Mouse (Mus musculus) adipocyte (in vitro differentiated cells): ENCODE data around the gene Tex14.

Experiments
- DNase-seq: peaks from one replicate; pipeline ENCODE4 v3.0.0-alpha.2; 2016; ENCODE audit warnings: low spot score

The Tex14 gene

DNA sequence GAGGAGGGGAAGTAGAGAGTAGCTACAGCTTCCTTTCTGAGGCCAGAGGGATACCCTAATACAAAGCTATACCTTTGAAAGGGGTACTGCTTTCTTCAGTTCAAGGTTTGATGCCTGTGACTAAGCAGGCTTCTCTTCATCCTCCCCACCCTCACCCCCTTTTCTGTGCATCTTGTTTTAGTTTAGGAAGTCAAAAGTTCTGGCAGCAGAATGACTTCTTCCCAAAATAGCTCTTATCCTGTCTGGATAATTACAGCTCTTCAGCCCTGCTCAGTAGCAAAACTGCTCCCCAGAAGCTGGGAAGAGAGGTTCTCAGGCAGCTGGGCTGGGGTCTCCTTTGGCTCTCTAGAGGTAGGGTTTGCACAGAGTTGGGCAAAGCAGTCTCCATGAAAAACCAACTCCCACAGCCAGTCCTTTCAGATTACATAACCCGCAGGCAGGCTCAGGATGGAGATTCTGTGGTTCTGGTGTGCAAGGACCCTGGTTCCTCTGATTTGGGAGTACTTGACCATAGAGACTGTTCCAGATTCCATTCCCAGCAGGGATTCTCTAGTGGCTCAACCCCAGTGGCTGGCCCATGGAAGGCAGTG, 166.6 kb downstream of the Tex14 start:
- DNase-seq = no peak

DNA sequence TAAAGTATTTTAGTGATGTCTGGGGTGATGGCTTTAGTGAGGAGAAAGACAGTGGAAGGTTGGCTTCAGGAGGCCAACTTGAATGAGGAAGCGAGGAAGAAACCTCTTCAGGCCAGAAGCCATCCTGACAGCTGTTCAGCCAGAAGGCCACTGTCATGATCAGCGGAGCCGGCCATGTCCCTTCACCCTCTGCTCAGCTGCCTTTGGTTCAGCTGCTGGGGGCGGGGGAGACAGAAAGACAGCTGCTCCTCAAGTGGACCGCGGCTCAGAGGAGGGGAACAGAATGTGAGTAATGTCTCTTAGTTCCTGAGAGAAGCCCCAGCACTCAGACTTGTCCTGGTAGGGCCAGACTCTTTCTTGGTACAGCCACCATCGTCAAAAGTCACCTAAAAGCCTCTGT, 168.9 kb downstream of the Tex14 start:
- DNase-seq = no peak

GRCm38 (mm10) chr11:87574520-87575180, 169.8 kb downstream of the Tex14 start:
- DNase-seq = no peak

- no peak for DNase-seq
These were observed 172.9 kb downstream of the Tex14 start for GRCm38 (mm10) chr11:87577601-87578248.

DNA sequence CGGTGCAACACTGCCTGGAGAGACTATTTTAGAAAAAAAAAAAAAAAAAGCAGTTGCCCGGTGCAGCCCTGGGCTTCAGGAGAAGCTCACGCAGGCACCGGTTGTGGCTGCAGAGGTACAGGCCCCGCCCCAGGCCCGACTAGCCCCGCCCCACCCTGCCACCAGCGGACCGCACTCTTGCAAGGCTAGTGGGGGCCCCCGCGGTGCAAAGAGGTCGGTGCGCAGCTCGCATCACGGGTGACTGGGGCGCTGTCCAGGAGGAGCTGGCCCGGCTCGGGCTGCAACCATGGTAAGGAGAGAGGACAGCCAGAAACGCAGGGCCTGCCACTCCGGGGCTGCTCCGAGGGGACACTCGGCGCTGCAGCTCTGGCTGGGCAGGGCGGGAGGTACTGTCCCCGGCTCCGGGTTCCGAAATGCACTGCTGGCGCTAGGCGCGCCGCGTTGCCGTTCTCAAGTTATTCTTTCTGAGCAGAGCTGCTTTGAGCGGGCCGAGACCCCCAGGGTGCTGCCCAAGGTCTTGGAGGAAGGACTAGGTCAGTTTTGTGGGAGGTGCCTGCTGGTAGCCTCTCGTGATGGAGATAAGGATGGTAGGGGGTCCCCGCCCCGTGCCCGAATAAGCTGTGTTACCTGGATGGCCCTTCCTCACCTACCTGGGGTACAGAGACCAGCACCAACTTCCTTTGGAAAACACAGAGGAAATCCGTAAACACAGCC, 173.5 kb downstream of the Tex14 start:
- no peak for DNase-seq

GRCm38 (mm10) chr11:87578963-87579601, 174.2 kb downstream of the Tex14 start:
- DNase-seq = no peak

DNA sequence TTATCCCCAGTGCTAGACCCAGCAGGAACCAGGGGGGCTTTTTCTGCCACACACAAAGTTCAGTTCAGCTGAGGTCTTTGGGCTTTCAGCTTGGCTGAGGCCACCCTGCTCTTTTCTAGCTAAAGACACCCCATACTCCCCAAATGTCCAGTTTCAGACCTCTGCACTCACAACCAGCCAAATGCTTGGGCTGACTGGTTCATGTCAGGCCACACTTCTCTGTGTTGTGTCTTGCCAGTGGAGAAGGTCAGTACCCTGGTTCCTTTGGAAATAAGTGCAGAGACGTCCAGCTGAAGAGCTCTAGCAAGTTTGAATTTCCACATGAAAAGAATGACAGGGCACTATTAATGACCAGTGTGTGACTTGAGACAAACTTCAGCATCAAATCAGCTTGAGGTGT, 174.8 kb downstream of the Tex14 start:
- DNase-seq = no peak

DNA sequence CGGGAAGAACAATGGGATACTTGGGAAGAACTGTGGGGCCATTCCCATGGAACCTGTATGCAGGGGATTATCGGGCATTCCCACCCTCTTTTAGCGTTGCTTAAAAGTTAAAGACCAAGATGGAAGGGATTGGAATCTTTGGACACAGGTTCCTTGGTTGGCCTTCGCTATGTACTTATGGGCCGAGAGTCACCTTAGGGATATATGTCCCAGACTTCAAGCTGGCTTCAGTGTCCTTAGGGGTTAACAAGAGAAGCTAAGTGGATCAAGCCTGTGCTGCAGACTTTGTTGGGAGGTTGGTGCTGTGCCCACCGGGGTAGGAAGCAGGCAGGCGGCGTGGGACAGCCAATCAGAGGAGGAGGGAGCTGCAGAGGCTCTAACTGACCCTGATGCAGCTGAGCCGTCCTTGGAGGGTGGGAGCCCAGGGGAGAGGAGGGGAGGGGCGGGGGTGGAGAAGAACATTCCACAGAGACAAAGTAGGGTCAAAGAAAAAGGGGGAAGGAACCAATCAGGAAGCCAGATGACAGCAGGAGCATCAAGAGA, 175.7 kb downstream of the Tex14 start:
- DNase-seq = no peak

- DNase-seq = no peak
These were observed 176.4 kb downstream of the Tex14 start for GRCm38 (mm10) chr11:87581161-87581865.

GRCm38 (mm10) chr11:87581933-87582710, 177.3 kb downstream of the Tex14 start:
- DNase-seq = no peak

- DNase-seq = no peak
These were observed 178.6 kb downstream of the Tex14 start for GRCm38 (mm10) chr11:87583291-87584034.

DNA sequence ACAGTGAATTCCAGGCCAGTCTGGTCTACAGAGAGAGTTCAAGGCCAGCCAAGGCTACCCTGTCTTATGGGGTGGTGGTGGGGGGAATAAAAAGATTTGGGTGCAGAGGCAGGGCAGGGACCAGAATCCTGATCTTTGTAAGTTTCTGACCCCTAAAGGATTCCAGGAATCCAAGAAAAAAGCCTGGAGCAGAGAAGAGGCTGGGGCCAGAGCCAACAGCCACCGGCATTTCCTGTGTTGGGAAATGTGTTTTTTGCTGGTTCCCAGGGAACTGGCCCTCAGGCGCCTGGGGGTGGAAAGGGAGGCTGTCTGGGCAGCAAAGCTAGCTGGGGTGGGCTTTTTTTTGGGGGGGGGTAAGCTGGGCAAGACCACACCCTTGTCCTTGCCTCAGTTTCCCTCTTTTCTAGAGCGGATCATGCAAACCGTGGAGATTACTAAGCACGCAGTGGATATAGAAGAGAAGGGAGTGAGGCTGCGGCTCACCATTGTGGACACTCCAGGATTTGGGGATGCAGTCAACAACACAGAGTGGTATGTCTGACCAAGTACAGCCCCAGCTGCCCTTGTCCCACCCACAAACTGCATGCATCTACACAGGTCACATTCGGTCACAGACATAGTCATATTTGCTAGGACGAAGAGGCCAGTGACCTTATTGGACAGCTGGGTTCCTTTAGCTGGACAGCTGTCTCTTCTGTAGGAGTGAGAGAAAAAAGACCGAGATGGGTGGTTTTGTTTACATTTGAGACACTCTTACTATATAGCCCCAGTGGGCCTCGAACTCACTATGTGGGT, 180.0 kb downstream of the Tex14 start:
- DNase-seq = peak; percentile 80

DNA sequence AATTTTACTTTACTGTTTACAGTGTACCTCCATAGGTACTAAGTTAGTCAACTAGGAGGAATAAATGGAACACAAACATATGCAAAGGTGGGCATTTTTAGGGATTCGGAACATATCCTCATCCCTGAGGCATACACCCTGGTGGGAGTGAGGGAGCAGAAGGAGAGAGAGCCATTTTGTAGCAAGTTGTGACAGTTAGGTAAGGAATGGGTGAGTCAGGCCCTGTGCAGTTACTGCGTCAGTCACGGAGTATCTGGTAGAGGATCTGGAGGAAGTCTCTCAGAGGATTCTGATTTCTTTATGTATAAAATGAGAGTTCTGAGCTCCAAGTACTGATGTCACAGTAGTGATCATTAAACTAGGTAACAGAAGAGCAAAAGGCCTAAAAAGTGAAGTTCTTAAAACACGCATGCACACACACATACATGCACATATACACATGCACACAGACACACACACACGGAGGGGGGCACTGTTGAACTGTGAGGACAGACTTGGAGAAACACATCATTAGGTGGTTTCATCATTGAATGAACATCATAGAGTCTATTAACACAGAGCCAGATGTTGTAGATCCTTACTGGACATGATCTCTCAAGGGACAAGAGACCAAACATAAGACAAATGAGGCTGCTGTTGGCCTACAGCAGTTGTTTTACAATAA, 182.5 kb downstream of the Tex14 start:
- no peak for DNase-seq

GRCm38 (mm10) chr11:87589605-87590004, 184.7 kb downstream of the Tex14 start:
- no peak for DNase-seq

DNA sequence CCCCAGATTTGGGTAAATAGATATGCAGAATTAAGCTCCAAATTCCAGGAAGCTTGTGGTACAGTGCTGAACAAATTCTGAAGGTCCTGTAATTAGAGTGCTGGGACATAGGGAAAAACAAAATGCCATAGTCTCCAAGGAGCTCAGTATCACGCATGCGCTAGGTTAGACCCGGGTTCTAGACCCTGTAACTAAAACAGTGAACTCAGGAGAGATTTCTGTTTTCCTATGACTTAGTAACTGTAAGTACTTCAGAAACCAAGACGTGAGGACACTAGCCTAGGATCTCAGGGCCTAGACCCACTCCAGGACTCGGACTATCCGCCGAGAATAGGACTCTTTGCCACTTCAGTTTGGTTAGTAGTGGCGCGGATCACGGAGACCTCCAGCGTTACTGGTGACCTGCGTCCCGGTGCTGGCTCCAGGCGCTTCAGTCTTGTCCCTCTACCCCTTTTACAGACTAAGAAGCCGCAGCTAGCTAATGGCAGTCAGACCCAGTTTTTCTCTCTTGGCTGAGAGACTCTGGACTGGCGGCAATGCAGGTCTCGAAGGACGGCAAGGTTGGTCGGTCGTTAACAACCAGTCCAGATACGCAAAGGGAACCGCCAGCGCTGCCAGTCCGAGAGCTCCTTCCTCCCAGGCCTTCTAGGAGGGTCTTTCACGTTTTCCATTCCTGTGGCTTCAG, 186.1 kb downstream of the Tex14 start:
- peak; percentile 64 for DNase-seq

DNA sequence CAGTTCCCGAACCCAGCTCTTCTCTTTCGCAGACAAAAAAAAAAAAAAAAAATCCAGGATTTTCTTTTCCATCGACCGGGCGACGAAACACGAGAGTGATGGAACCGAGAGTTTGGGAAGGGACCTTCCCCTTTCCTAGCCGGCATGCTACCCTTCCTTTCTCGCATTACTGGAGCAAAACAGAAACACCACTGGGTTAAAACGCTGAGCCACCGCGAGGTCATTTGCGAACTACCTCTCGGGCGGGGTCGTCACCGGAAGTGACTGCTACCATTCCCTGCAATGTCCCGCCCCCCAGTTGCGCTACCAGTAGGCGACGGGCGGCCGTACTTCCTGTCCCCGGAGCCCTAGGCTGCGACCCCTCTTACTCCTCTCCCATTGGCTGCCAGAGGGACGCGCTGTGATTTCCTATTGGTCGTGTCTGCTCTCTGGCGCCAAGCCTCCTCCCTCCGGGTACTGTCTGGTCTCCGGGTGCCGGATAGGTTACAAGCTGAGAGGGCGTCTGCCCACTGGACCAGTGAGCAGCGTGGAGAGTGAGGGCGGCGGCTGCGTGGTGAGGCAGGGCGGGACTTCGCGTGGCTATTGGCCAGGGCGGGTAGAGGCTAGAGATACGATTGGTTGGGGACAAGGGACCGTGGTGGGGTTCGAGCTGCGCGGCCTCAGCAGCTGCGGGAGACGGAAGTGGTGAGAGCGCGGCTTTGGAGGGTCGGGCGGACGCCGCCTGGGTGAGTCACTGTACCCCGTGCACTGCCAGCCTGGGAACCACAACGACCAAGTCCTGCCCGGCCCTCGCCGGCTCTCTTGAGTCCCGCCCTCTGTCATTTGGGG, 186.9 kb downstream of the Tex14 start, which contains the start of gene Mtmr4:
Gene Mtmr4 (plus strand): TSS at position 637 of the 828 bp plus-strand sequence.
- peak; percentile 100 for DNase-seq

DNA sequence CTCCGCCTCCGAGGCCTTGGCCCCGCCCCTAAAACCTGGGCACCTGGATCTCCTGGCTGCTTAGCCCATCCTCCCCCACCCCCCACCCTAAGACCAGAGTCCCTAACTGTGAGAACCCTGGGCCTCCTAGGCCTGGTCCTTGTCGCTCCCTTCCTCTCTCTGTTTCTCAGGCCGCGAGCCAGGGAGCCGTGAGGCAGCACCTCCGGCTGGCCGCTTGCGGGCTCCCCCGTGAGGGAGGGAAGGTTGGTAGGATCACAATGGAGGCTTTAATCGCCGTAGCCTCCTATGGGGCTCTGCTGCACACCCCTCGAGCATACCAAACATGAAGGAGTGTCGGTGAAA, 187.5 kb downstream of the Tex14 start:
- no peak for DNase-seq
